Mouse (Mus musculus) mouse trophoblast stem cell (cell line): ENCODE results near the gene C6.

Source experiments
- in situ Hi-C, 2 experiments: fragments of 300-500 bp; cut with MseI, MboI; formaldehyde crosslinking; loops; 2 replicates in 1 of 2; 3 replicates in 1 of 2; pipeline ENCODE4 v1.15.1; 2025

C6 gene

GRCm38 (mm10) chr15:4726830-4727310 is at the start of gene C6:
TSS of gene C6 (plus strand) at chr15:4727175.
- in situ Hi-C loops, result no loop called here

GRCm38 (mm10) chr15:4697604-4698003 is 29.4 kb upstream of the C6 start:
- in situ Hi-C loops, result no loop called here

GRCm38 (mm10) chr15:4734150-4734549 is 7.2 kb downstream of the C6 start:
- in situ Hi-C loops, result no loop called here

GRCm38 (mm10) chr15:4734996-4735609 is 8.1 kb downstream of the C6 start:
- in situ Hi-C loops, result no loop called here

- in situ Hi-C loops, result no loop called here
These were observed 20.7 kb downstream of the C6 start for GRCm38 (mm10) chr15:4747656-4748055.

GRCm38 (mm10) chr15:4790378-4790777 is 63.4 kb downstream of the C6 start:
- in situ Hi-C loops, result no loop called here

- in situ Hi-C loops, result no loop called here
These were observed 69.9 kb downstream of the C6 start for GRCm38 (mm10) chr15:4796861-4797260.

- in situ Hi-C loops, result no loop called here
These were observed 77.3 kb downstream of the C6 start for GRCm38 (mm10) chr15:4804256-4804655.

GRCm38 (mm10) chr15:4808131-4808530 is 81.2 kb downstream of the C6 start:
- in situ Hi-C loops, result no loop called here

- in situ Hi-C loops, result no loop called here
These were observed 88.0 kb downstream of the C6 start for GRCm38 (mm10) chr15:4814976-4815375.

GRCm38 (mm10) chr15:4815711-4816110 is 88.7 kb downstream of the C6 start:
- in situ Hi-C loops, result no loop called here

GRCm38 (mm10) chr15:4816752-4817493 is 89.9 kb downstream of the C6 start:
- in situ Hi-C loops, result no loop called here

- in situ Hi-C loops, result no loop called here
These were observed 91.5 kb downstream of the C6 start for GRCm38 (mm10) chr15:4818437-4818836.

GRCm38 (mm10) chr15:4821161-4821560 is 94.2 kb downstream of the C6 start:
- in situ Hi-C loops, result no loop called here

GRCm38 (mm10) chr15:4821824-4822223 is 94.8 kb downstream of the C6 start:
- in situ Hi-C loops, result no loop called here

GRCm38 (mm10) chr15:4827736-4828135 is 100.8 kb downstream of the C6 start:
- in situ Hi-C loops, result no loop called here

- in situ Hi-C loops, result loop anchor here (5.0 to 10.0 kb wide), 2 partner anchors 36 to 58 kb away; partner anchors contain the start of gene Mroh2b (in 1 of the 2)
These were observed 109.4 kb downstream of the C6 start for GRCm38 (mm10) chr15:4836354-4836753.

GRCm38 (mm10) chr15:4850015-4850414 is 123.0 kb downstream of the C6 start:
- in situ Hi-C loops, result no loop called here
